ENCODE assay signal across 17 mouse cellular contexts in the genomic region with DNA sequence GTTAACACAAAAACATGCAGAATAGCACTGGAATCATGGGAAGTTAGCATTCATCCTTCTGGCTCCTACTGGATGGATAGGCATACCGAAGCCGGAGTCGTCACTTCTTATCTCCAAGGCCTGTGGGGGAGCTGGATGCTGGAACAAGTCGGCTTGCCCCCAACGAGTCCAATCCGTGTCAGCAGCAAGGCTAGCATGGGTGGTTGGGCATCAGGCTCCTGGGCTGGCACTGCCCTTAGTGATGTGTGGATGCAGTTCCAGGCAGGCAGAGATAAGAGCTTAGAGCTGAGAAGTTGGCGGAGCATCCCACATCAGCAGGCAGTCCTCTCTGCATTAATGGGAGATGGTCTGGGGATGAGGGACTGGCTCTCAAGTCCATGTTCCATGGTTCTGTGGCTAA. TPM values are rescaled to one million over a fixed set of nuclear protein-coding genes. Genes with fewer than 3 reads are reported as not detected.
DNase-seq lines count a peak whose midpoint lies in the region; ATAC-seq and TF ChIP-seq lines count a peak whose summit lies in the region.
"Had no signal": no experiment of that assay in that cellular context is flagged by ENCODE, and none has a peak within 500 bp of the region (broad histone marks: within the 10 kb centered on the region; RNA-seq: fewer than 3 reads in every experiment).

No protein-coding gene starts in this region.

- intact Hi-C loops in heart, adult 2 months (cut with DNase I) = no loop called here

- 32% methylated on average over 7 of the region's 7 CpGs for WGBS in heart, adult 2 months
- 53% methylated on average over 7 of the region's 7 CpGs for WGBS in heart, embryonic 10.5 days
- WGBS in liver, embryonic 16.5 days (ENCODE audit: insufficient replicate concordance) = 14% methylated on average over 7 of the region's 7 CpGs

- no peaks in the 10 kb centered on the region for H3K27me3 ChIP-seq in heart, adult 2 months (ENCODE audit: control insufficient read depth, insufficient read depth, low read length)
- peaks cover 58% of the 10 kb centered on the region; the same call in 1 of the 2 replicates for H3K27me3 ChIP-seq in heart, embryonic 10.5 days (ENCODE audit: insufficient read depth, poor library complexity, severe bottlenecking)
- no peaks in the 10 kb centered on the region for H3K27me3 ChIP-seq in megakaryocyte, embryonic 14.5 days (replicated peaks)
- no peaks in the 10 kb centered on the region for H3K27me3 ChIP-seq in liver, embryonic 16.5 days (ENCODE audit: control insufficient read depth, insufficient read depth, low read depth, low read length)
- H3K27me3 ChIP-seq: forebrain, embryonic 15.5 days; heart, embryonic 13.5 days; lung, embryonic 15.5 days had no signal

- no peak for TF ChIP-seq EP300 in heart, adult 2 months (IDR thresholded peaks at IDR 0.05; ENCODE audit: insufficient read depth, low read depth, low read length)

- H3K4me2 ChIP-seq in liver, embryonic 16.5 days (ENCODE audit: low read depth, low read length) = peak overlapping the region; percentile 74
- H3K4me2 ChIP-seq: forebrain, embryonic 15.5 days; lung, embryonic 15.5 days had no signal

- no peak for TF ChIP-seq POLR2A in heart, adult 2 months (IDR thresholded peaks at IDR 0.05; ENCODE audit: insufficient read depth, low read depth, low read length)

- H3K79me2 ChIP-seq in heart, adult 2 months (replicated peaks; ENCODE audit: control insufficient read depth, insufficient read depth, low read length) = no peaks in the 10 kb centered on the region

- H3K27ac ChIP-seq in heart, adult 2 months = peak overlapping the region; percentile 93
- no peak overlapping the region for H3K27ac ChIP-seq in heart, embryonic 10.5 days
- H3K27ac ChIP-seq in liver, embryonic 16.5 days (ENCODE audit: low read length) = peak overlapping the region; percentile 96; the same call in 1 of the 2 replicates
- H3K27ac ChIP-seq: heart, embryonic 13.5 days; lung, embryonic 15.5 days had no signal

- peak overlapping the region; percentile 36 for H3K9ac ChIP-seq in heart, adult 2 months (ENCODE audit: low read depth, low read length)
- H3K9ac ChIP-seq in liver, embryonic 16.5 days (ENCODE audit: low read depth, low read length) = peak overlapping the region; percentile 78
- H3K9ac ChIP-seq: forebrain, embryonic 15.5 days; heart, embryonic 13.5 days; lung, embryonic 15.5 days had no signal

- no peak for DNase-seq in heart, adult 2 months
- no peak for DNase-seq in heart, embryonic 10.5 days (ENCODE audit: low spot score)
- peak; percentile 41 for DNase-seq in liver
- no peak for DNase-seq in adrenal gland, postnatal 14 days
- no peak for DNase-seq in T-cell, adult 2 months (ENCODE audit: low spot score)
- DNase-seq: adrenal gland, adult 2 months; cerebellum, adult 8-10 months; gastrocnemius, postnatal 10 days; kidney, postnatal 25 days; left cerebral cortex, postnatal 4 days had no signal

- no peak for ATAC-seq in megakaryocyte, adult 5-6 weeks (ENCODE audit: poor library complexity, severe bottlenecking)
- no peak for ATAC-seq in liver, embryonic 16.5 days (ENCODE audit: low read depth)
- ATAC-seq: intestine, embryonic 16.5 days had no signal

- H3K4me1 ChIP-seq in heart, adult 2 months (ENCODE audit: control insufficient read depth, insufficient read depth, low read length) = peaks cover 25% of the 10 kb centered on the region
- H3K4me1 ChIP-seq in heart, embryonic 10.5 days = peaks cover 55% of the 10 kb centered on the region
- H3K4me1 ChIP-seq in megakaryocyte, embryonic 14.5 days = peaks cover 85% of the 10 kb centered on the region
- H3K4me1 ChIP-seq in liver, embryonic 16.5 days (ENCODE audit: control insufficient read depth, low read depth, low read length) = peaks cover 84% of the 10 kb centered on the region

- no peak for TF ChIP-seq CTCF in heart, adult 2 months (IDR thresholded peaks at IDR 0.05)

- H3K4me3 ChIP-seq in heart, adult 2 months = peak overlapping the region; percentile 57
- no peak overlapping the region for H3K4me3 ChIP-seq in heart, embryonic 10.5 days
- H3K4me3 ChIP-seq in megakaryocyte, embryonic 14.5 days (replicated peaks) = peak overlapping the region; percentile 93
- peak overlapping the region; percentile 73 for H3K4me3 ChIP-seq in liver, embryonic 16.5 days (ENCODE audit: low read depth, low read length)
- H3K4me3 ChIP-seq: forebrain, embryonic 15.5 days; heart, embryonic 13.5 days; lung, embryonic 15.5 days had no signal

- no peaks in the 10 kb centered on the region for H3K36me3 ChIP-seq in heart, adult 2 months (ENCODE audit: control insufficient read depth, insufficient read depth, low read length)
- no peaks in the 10 kb centered on the region for H3K36me3 ChIP-seq in heart, embryonic 10.5 days
- peaks cover 76% of the 10 kb centered on the region for H3K36me3 ChIP-seq in megakaryocyte, embryonic 14.5 days (replicated peaks; ENCODE audit: low read length)
- H3K36me3 ChIP-seq in liver, embryonic 16.5 days (ENCODE audit: control insufficient read depth, insufficient read depth) = no peaks in the 10 kb centered on the region
- H3K36me3 ChIP-seq: forebrain, embryonic 15.5 days; heart, embryonic 13.5 days; lung, embryonic 15.5 days had no signal

- H3K9me3 ChIP-seq in heart, embryonic 10.5 days = no peaks in the 10 kb centered on the region
- H3K9me3 ChIP-seq in megakaryocyte, embryonic 14.5 days = no peaks in the 10 kb centered on the region
- H3K9me3 ChIP-seq in liver, embryonic 16.5 days (replicated peaks; ENCODE audit: control insufficient read depth, low read length) = no peaks in the 10 kb centered on the region
- H3K9me3 ChIP-seq: forebrain, embryonic 15.5 days; heart, embryonic 13.5 days; lung, embryonic 15.5 days had no signal

RNA-seq across cellular contexts. Expression of a gene that starts 13.0 kb away (rescaled TPM):
- total RNA-seq in heart, adult 2 months (2021) = 10 to 100 TPM; 52.1 to 67.8 TPM
- 96.1 and 107 TPM in 2 replicates for polyA plus RNA-seq in heart, adult 2 months (2012; rRNA removed)
- polyA plus RNA-seq in heart, embryonic 10.5 days (2016; fragmentation: Nextera tagmentation; extraction: Ambion mirVana) = 9.0 and 16.6 TPM in 2 replicates
- polyA plus RNA-seq in megakaryocyte, embryonic 14.5 days (2012; ENCODE audit: insufficient read depth, low replicate concordance) = 388 and 1,147 TPM in 2 replicates
- total RNA-seq in megakaryocyte, adult 5-6 weeks (2015) = 7.3 and 7.8 TPM in 2 replicates
- total RNA-seq in megakaryocyte, adult 5-6 weeks (2017) = 2.8 and 14.0 TPM in 2 replicates
- 45.0 and 50.6 TPM in 2 replicates for polyA plus RNA-seq in liver, embryonic 16.5 days (2015; fragmentation: Nextera tagmentation; extraction: Ambion mirVana)
- 35.5 and 54.3 TPM in 2 replicates for total RNA-seq in adrenal gland, postnatal 14 days (2021)

RNA-seq across cellular contexts. Expression of a gene that starts 29.9 kb away (rescaled TPM):
- total RNA-seq in heart, adult 2 months (2021) = 1 to 10 TPM; 1.3 to 2.5 TPM
- polyA plus RNA-seq in heart, adult 2 months (2012; rRNA removed) = 4.3 and 4.9 TPM in 2 replicates
- 3.0 and 3.9 TPM in 2 replicates for polyA plus RNA-seq in heart, embryonic 10.5 days (2016; fragmentation: Nextera tagmentation; extraction: Ambion mirVana)
- polyA plus RNA-seq in megakaryocyte, embryonic 14.5 days (2012; ENCODE audit: insufficient read depth, low replicate concordance) = 111 and 126 TPM in 2 replicates
- total RNA-seq in megakaryocyte, adult 5-6 weeks (2015) = 15.5 and 21.6 TPM in 2 replicates
- 28.8 and 38.7 TPM in 2 replicates for total RNA-seq in megakaryocyte, adult 5-6 weeks (2017)
- 8.3 and 9.1 TPM in 2 replicates for polyA plus RNA-seq in liver, embryonic 16.5 days (2015; fragmentation: Nextera tagmentation; extraction: Ambion mirVana)
- total RNA-seq in adrenal gland, postnatal 14 days (2021) = 4.0 and 4.2 TPM in 2 replicates

Comparison
In these comparisons a context has a peak if more than half of its experiments do, and no peak if none do; other contexts are left out.
1. RNA of a gene that starts 29.9 kb away (polyA plus RNA-seq): 111 to 126 TPM in megakaryocyte, embryonic 14.5 days; 8.3 to 9.1 TPM in liver, embryonic 16.5 days, 4.3 to 4.9 TPM in heart, adult 2 months and 3.0 to 3.9 TPM in heart, embryonic 10.5 days; every median in the first group is over 10 times any median in the second.